Mouse (Mus musculus) limb, embryonic 14.5 days (tissue): ENCODE data around the gene Daam2. TPM values are rescaled to one million over a fixed set of nuclear protein-coding genes. Genes with fewer than 3 reads are reported as not detected.
"Not testable (repeated sequence)": the region's sequence is repeated elsewhere in the genome, so short reads cannot be mapped to it uniquely, and the experiment has no call there.

Source experiments
- ATAC-seq: fragments of 200-750 bp; cut with Nextera tagmentation; 2 replicates; pipeline ENCODE4 v1.8.0; 2017; ENCODE audit warnings: low read depth, moderate number of reproducible peaks, moderate TSS enrichment; ENCODE audit not compliant: low FRiP score
- DNase-seq: peaks from one replicate; pipeline ENCODE4 v3.0.0-alpha.2; 2015; ENCODE audit warnings: low spot score
- H3K27ac ChIP-seq: fragments of 300-500 bp; sonication (generic); replicated peaks from 2 replicates; pipeline ENCODE4 v1.5.1; 2014; ENCODE audit warnings: low read depth, mild to moderate bottlenecking, low read length, moderate library complexity, mixed read lengths
- H3K27me3 ChIP-seq: fragments of 300-500 bp; sonication (generic); 2 replicates; pipeline ENCODE4 v1.6.1; 2014; ENCODE audit warnings: low read length, mixed read lengths; ENCODE audit not compliant: control insufficient read depth, insufficient read depth
- H3K36me3 ChIP-seq: fragments of 300-500 bp; sonication (generic); 2 replicates; pipeline ENCODE4 v1.6.1; 2014; ENCODE audit warnings: mild to moderate bottlenecking, low read length, moderate library complexity, mixed read lengths; ENCODE audit not compliant: control insufficient read depth, insufficient read depth
- H3K4me1 ChIP-seq: fragments of 300-500 bp; sonication (generic); 2 replicates; pipeline ENCODE4 v1.6.1; 2014; ENCODE audit warnings: antibody characterized with exemption, low read length, mixed read lengths; ENCODE audit not compliant: control insufficient read depth, insufficient read depth
- H3K4me2 ChIP-seq: fragments of 300-500 bp; sonication (generic); replicated peaks from 2 replicates; pipeline ENCODE4 v1.6.1; 2014; ENCODE audit warnings: low read depth, mild to moderate bottlenecking, low read length, moderate library complexity; ENCODE audit not compliant: severe bottlenecking
- H3K4me3 ChIP-seq: fragments of 300-500 bp; sonication (generic); replicated peaks from 2 replicates; pipeline ENCODE4 v1.5.1; 2014; ENCODE audit warnings: low read length
- H3K9ac ChIP-seq: fragments of 300-500 bp; sonication (generic); 2 replicates; pipeline ENCODE4 v1.6.1; 2014; ENCODE audit warnings: mild to moderate bottlenecking, low read depth, low read length, moderate library complexity; ENCODE audit not compliant: severe bottlenecking
- H3K9me3 ChIP-seq: fragments of 300-500 bp; sonication (generic); 2 replicates; pipeline ENCODE4 v1.6.1; 2016; ENCODE audit warnings: low read length; ENCODE audit not compliant: control insufficient read depth
- POLR2A ChIP-seq: fragments of 200-500 bp; IDR thresholded peaks from 2 replicates; pipeline ENCODE4 v1.8.0; 2012; ENCODE audit warnings: inconsistent platforms, mild to moderate bottlenecking, moderate library complexity, borderline replicate concordance; ENCODE audit not compliant: insufficient read depth, insufficient read length; ENCODE audit errors: extremely low read depth
- WGBS: fragments of 180-500 bp; shearing (Covaris S2); extraction: QIAGEN DNeasy Blood & Tissue Kit; methylation state at CpG from one replicate; pipeline ENCODE4 v1.1.7; 2014; 5-methylcytosine and 5-hydroxymethylcytosine counted together
- polyA plus RNA-seq, 2 experiments: library from polyadenylated mRNA; depleted of rRNA in 1 of 2; stranded (reverse) in 1 of 2; unstranded in 1 of 2; fragments of >200 nt; fragmentation: Nextera tagmentation in 1 of 2; extraction: Ambion mirVana in 1 of 2; gene quantifications; 2 replicates each; pipeline versions ENCODE4 v1.2.1 to v1.2.3; 2012 to 2014

Gene Daam2
- polyA plus RNA-seq, 2 experiments: 8.7 to 30.0 TPM

GRCm38 (mm10) chr17:49456334-49456733, 107.8 kb downstream of the Daam2 start:
- no peak for DNase-seq
- Histone ChIP-seq H3K4me3 (no peak overlapping the region), H3K4me1 (no peaks in the 10 kb centered on the region), H3K4me2 (no peak overlapping the region), H3K9me3 (no peaks in the 10 kb centered on the region), H3K36me3 (peaks cover 83% of the 10 kb centered on the region), H3K9ac (no peak overlapping the region), H3K27me3 (no peaks in the 10 kb centered on the region), H3K27ac (no peak overlapping the region)
- no peak for ATAC-seq
- WGBS: 79% methylated on average over 4 of the region's 4 CpGs
- TF ChIP-seq POLR2A: no peak

GRCm38 (mm10) chr17:49450922-49451321, 113.2 kb downstream of the Daam2 start:
- Histone ChIP-seq H3K9ac (no peak overlapping the region), H3K27ac (no peak overlapping the region), H3K27me3 (no peaks in the 10 kb centered on the region), H3K4me1 (no peaks in the 10 kb centered on the region), H3K9me3 (no peaks in the 10 kb centered on the region), H3K36me3 (peaks cover 55% of the 10 kb centered on the region), H3K4me3 (no peak overlapping the region), H3K4me2 (no peak overlapping the region)
- WGBS: 71% methylated on average over 6 of the region's 6 CpGs
- no peak for ATAC-seq
- no peak for TF ChIP-seq POLR2A
- no peak for DNase-seq

- Histone ChIP-seq H3K27me3 (no peaks in the 10 kb centered on the region), H3K4me2 (no peak overlapping the region), H3K27ac (no peak overlapping the region), H3K4me1 (no peaks in the 10 kb centered on the region), H3K4me3 (no peak overlapping the region), H3K36me3 (peaks cover 39% of the 10 kb centered on the region), H3K9ac (no peak overlapping the region), H3K9me3 (no peaks in the 10 kb centered on the region)
- DNase-seq (no peak), ATAC-seq (no peak)
- WGBS: 81% methylated on average over 8 of the region's 8 CpGs
- no peak for TF ChIP-seq POLR2A
Measured at GRCm38 (mm10) chr17:49449230-49449608, 114.9 kb downstream of the Daam2 start.

- no peak overlapping the region for H3K4me2 ChIP-seq
- H3K27me3 ChIP-seq: no peaks in the 10 kb centered on the region
- H3K4me3 ChIP-seq: no peak overlapping the region
- DNase-seq (no peak), ATAC-seq (no peak)
- TF ChIP-seq POLR2A: no peak
- no peak overlapping the region for H3K27ac ChIP-seq
- H3K4me1 ChIP-seq: no peaks in the 10 kb centered on the region
- H3K9ac ChIP-seq: no peak overlapping the region
- 51% methylated on average over 8 of the region's 9 CpGs for WGBS
- H3K36me3 ChIP-seq: peaks cover 34% of the 10 kb centered on the region
- no peaks in the 10 kb centered on the region for H3K9me3 ChIP-seq
Measured at GRCm38 (mm10) chr17:49448570-49449229, 115.4 kb downstream of the Daam2 start.

- ATAC-seq, DNase-seq, H3K4me1 ChIP-seq, H3K27ac ChIP-seq, H3K9ac ChIP-seq, H3K9me3 ChIP-seq, H3K4me3 ChIP-seq, H3K27me3 ChIP-seq, H3K4me2 ChIP-seq: not testable (repeated sequence)
- 39% methylated on average over 3 of the region's 3 CpGs for WGBS
- H3K36me3 ChIP-seq: peaks cover 11% of the 10 kb centered on the region; the same call in 1 of the 2 replicates
Measured at GRCm38 (mm10) chr17:49442841-49443240, 121.3 kb downstream of the Daam2 start.
